Mouse (Mus musculus) stomach, embryonic 15.5 days (tissue): ENCODE measurements around the gene Nrbp1. TPM values are rescaled to one million over a fixed set of nuclear protein-coding genes. Genes with fewer than 3 reads are reported as not detected.

Source experiments
- ATAC-seq: fragments of 200-750 bp; cut with Nextera tagmentation; 2 replicates; pipeline ENCODE4 v1.8.0; 2017; ENCODE audit warnings: low read depth, moderate number of reproducible peaks, moderate TSS enrichment; ENCODE audit not compliant: insufficient read depth, low FRiP score
- H3K27ac ChIP-seq: fragments of 300-500 bp; sonication (generic); 2 replicates; pipeline ENCODE4 v1.5.1; 2015; ENCODE audit warnings: mild to moderate bottlenecking, inconsistent platforms
- H3K27me3 ChIP-seq: fragments of 300-500 bp; sonication (generic); replicated peaks from 2 replicates; pipeline ENCODE4 v1.6.1; 2015; ENCODE audit warnings: inconsistent platforms
- H3K36me3 ChIP-seq: fragments of 300-500 bp; sonication (generic); 2 replicates; pipeline ENCODE4 v1.6.1; 2015; ENCODE audit warnings: inconsistent platforms
- H3K4me1 ChIP-seq: fragments of 300-500 bp; sonication (generic); 2 replicates; pipeline ENCODE4 v1.6.1; 2015; ENCODE audit warnings: inconsistent platforms
- H3K4me2 ChIP-seq: fragments of 300-500 bp; sonication (generic); 2 replicates; pipeline ENCODE4 v1.6.1; 2015; ENCODE audit warnings: mild to moderate bottlenecking, inconsistent platforms
- H3K4me3 ChIP-seq: fragments of 300-500 bp; sonication (generic); replicated peaks from 2 replicates; pipeline ENCODE4 v1.5.1; 2015; ENCODE audit warnings: inconsistent platforms
- H3K9ac ChIP-seq: fragments of 300-500 bp; sonication (generic); 2 replicates; pipeline ENCODE4 v1.6.1; 2015; ENCODE audit warnings: inconsistent platforms
- H3K9me3 ChIP-seq: fragments of 300-500 bp; sonication (generic); 2 replicates; pipeline ENCODE4 v1.6.1; 2016; ENCODE audit warnings: inconsistent platforms
- WGBS: fragments of 180-500 bp; shearing (Covaris S2); methylation state at CpG from one replicate; pipeline ENCODE4 v1.1.7; 2015; 5-methylcytosine and 5-hydroxymethylcytosine counted together
- polyA plus RNA-seq: library from polyadenylated mRNA; unstranded; fragments of >200 nt; fragmentation: Nextera tagmentation; extraction: Ambion mirVana; gene quantifications from 2 replicates; pipeline ENCODE4 v1.2.1, GENCODE M21; 2015

Nrbp1 gene
- polyA plus RNA-seq, 1 experiment from 2014 or later = 141 TPM

- H3K4me3 ChIP-seq = peak overlapping the region; percentile 100; the same call in 1 of the 2 replicates
- no peak for ATAC-seq
- no peaks in the 10 kb centered on the region for H3K27me3 ChIP-seq
- H3K9ac ChIP-seq = no peak overlapping the region
- H3K27ac ChIP-seq = no peak overlapping the region
- WGBS = 0% methylated on average over 2 of the region's 2 CpGs
- no peaks in the 10 kb centered on the region for H3K4me1 ChIP-seq
- peak overlapping the region; percentile 85 for H3K4me2 ChIP-seq
- H3K36me3 ChIP-seq = no peaks in the 10 kb centered on the region
- H3K9me3 ChIP-seq = no peaks in the 10 kb centered on the region
Measured at GRCm38 (mm10) chr5:31219070-31219469, 21.6 kb upstream of the Nrbp1 start.

DNA sequence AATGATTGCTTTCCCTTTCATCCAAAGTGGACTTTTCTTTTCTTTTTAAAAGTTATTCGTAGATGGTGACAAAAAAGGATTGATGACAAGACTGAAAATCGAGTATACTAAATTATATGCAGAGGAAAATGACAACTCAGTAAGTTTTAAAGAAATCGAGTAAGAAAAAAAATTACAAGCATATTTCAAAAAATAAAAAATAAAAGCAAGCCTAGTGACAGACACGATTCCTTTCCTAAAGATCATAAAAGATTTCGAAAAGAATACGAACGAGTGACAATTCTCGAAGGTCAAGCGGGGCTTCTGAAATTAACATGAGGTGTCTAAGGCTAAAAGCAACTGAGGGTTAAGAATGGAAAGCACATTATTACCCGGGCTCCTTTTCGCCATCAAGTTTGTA is 21.2 kb upstream of the Nrbp1 start:
- no peak for ATAC-seq
- no peaks in the 10 kb centered on the region for H3K36me3 ChIP-seq
- H3K27ac ChIP-seq = peak overlapping the region; percentile 95
- H3K9ac ChIP-seq = peak overlapping the region; percentile 96; the same call in 1 of the 2 replicates
- WGBS = under 1% methylated on average over 11 of the region's 11 CpGs
- H3K4me2 ChIP-seq = peak overlapping the region; percentile 85
- peak overlapping the region; percentile 100 for H3K4me3 ChIP-seq
- no peaks in the 10 kb centered on the region for H3K27me3 ChIP-seq
- no peaks in the 10 kb centered on the region for H3K4me1 ChIP-seq
- no peaks in the 10 kb centered on the region for H3K9me3 ChIP-seq

DNA sequence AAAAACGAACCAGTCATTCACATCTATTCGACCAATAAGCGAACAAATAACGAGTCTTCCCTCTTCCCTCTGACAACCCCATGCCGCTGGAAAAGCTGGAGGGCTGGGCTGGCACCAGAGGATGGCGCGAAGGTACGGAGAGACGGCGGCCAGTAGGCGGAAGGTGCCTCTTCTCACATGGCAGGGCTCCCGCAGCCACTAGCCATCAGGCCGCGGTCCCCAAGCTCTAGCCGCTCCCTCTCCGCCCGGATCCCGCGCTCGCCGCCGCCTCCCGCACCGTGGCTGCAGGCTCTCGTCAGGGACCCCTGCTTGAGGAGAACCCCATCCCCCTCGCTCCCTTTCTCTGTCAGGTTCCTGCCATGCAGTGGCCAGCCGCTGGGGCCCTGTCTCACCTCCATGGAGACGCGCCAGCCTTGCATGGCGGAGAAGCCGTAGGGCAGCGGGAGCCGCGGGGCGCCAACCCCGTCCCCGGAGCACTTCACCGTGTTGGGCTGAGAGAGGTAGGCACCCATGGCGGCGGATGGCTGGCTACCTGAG is 20.7 kb upstream of the Nrbp1 start:
- Histone ChIP-seq H3K9me3 (no peaks in the 10 kb centered on the region), H3K4me1 (no peaks in the 10 kb centered on the region), H3K36me3 (no peaks in the 10 kb centered on the region), H3K27ac (peak overlapping the region; percentile 95), H3K27me3 (no peaks in the 10 kb centered on the region), H3K4me2 (peak overlapping the region; percentile 85), H3K4me3 (peak overlapping the region; percentile 100), H3K9ac (peak overlapping the region; percentile 96)
- WGBS = under 1% methylated on average over 40 of the region's 40 CpGs
- peak; percentile 56 for ATAC-seq

DNA sequence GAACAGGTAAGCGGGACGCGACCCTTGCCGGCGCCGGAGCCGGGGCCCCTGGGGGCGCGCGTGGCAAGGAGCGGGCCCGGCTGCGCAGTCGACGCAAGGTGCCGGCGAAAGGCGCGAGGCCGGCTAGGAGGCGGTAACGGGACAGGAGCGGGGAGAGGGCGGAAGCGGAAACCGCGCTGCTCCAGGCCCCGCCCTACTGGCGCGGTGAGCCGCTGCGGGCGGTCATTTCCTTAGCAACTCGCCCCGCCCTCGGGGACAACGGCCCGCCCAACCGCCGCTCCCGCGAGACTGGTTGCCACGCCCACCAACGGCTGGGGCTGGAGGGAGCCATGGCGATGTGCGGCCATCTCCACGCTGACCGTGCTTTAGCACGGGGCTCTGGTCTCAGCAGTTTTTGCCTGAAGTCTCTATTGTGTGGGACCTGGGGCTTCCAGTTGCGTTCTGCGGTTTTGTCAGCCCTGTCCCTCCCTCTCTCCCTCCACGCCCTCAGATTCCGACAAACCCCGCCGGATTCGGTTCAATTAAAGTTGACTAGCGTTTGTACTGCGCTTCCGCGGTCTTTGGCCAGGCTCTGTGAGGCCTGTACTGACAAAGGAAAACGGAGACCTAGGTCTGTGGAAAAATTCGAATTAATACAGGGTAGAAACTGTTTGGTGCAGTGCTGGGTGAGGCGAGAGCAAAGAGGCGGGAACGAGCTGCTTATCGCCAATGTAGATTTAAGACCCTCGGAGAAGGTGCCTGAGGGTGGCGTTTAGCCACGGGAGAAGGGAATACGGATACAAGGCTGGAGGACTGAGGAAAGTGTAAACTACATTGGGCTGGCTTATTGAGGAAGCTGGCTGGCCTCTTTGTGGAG is 20.0 kb upstream of the Nrbp1 start, which contains the start of gene Ppm1g:
Ppm1g (minus strand) TSS at position 240 of the 856 bp plus-strand sequence.
- ATAC-seq = peak; percentile 96
- WGBS = under 1% methylated on average over 70 of the region's 70 CpGs

GRCm38 (mm10) chr5:31221304-31221945 is 19.2 kb upstream of the Nrbp1 start:
- peak overlapping the region; percentile 100 for H3K4me3 ChIP-seq
- no peaks in the 10 kb centered on the region for H3K4me1 ChIP-seq
- peak overlapping the region; percentile 94 for H3K27ac ChIP-seq
- H3K9me3 ChIP-seq = no peaks in the 10 kb centered on the region
- H3K36me3 ChIP-seq = no peaks in the 10 kb centered on the region
- no peak for ATAC-seq
- WGBS = 12% methylated on average over 11 of the region's 11 CpGs
- H3K9ac ChIP-seq = peak overlapping the region; percentile 63
- peak overlapping the region; percentile 85 for H3K4me2 ChIP-seq
- H3K27me3 ChIP-seq = no peaks in the 10 kb centered on the region

More for the DNA sequence above, 20.0 kb upstream of the Nrbp1 start, which contains the start of gene Ppm1g:
- Histone ChIP-seq H3K4me2 (peak within 1 kb of the TSS; percentile 85), H3K27ac (peak within 1 kb of the TSS; percentile 95), H3K27me3 (no peaks in the 10 kb centered on the region), H3K9ac (peak within 1 kb of the TSS; percentile 96), H3K9me3 (no peaks in the 10 kb centered on the region), H3K4me3 (peak within 1 kb of the TSS; percentile 100), H3K4me1 (no peaks in the 10 kb centered on the region), H3K36me3 (no peaks in the 10 kb centered on the region)

- 93% methylated on average over 9 of the region's 9 CpGs for WGBS
- no peak overlapping the region for H3K9ac ChIP-seq
- no peaks in the 10 kb centered on the region for H3K4me1 ChIP-seq
- H3K27ac ChIP-seq = no peak overlapping the region
- no peaks in the 10 kb centered on the region for H3K27me3 ChIP-seq
- H3K4me3 ChIP-seq = no peak overlapping the region
- no peak for ATAC-seq
- H3K9me3 ChIP-seq = no peaks in the 10 kb centered on the region
- no peaks in the 10 kb centered on the region for H3K36me3 ChIP-seq
- no peak overlapping the region for H3K4me2 ChIP-seq
Measured at GRCm38 (mm10) chr5:31222696-31223095, 18.0 kb upstream of the Nrbp1 start.

GRCm38 (mm10) chr5:31226641-31227040 is 14.0 kb upstream of the Nrbp1 start:
- H3K4me3 ChIP-seq = no peak overlapping the region
- no peak for ATAC-seq
- H3K9ac ChIP-seq = no peak overlapping the region
- H3K27me3 ChIP-seq = no peaks in the 10 kb centered on the region
- H3K36me3 ChIP-seq = no peaks in the 10 kb centered on the region
- 70% methylated on average over 1 of the region's 1 CpGs for WGBS
- H3K4me1 ChIP-seq = no peaks in the 10 kb centered on the region
- no peak overlapping the region for H3K27ac ChIP-seq
- no peak overlapping the region for H3K4me2 ChIP-seq
- H3K9me3 ChIP-seq = no peaks in the 10 kb centered on the region

- H3K27me3 ChIP-seq = no peaks in the 10 kb centered on the region
- H3K9me3 ChIP-seq = no peaks in the 10 kb centered on the region
- H3K4me3 ChIP-seq = peak overlapping the region; percentile 98
- no peak for ATAC-seq
- WGBS = under 1% methylated on average over 13 of the region's 13 CpGs
- peak overlapping the region; percentile 75 for H3K4me2 ChIP-seq
- H3K4me1 ChIP-seq = peaks cover 2% of the 10 kb centered on the region; the same call in 1 of the 2 replicates
- peaks cover 16% of the 10 kb centered on the region; the same call in 1 of the 2 replicates for H3K36me3 ChIP-seq
- peak overlapping the region; percentile 99 for H3K9ac ChIP-seq
- H3K27ac ChIP-seq = peak overlapping the region; percentile 99
Measured at GRCm38 (mm10) chr5:31241522-31242034, 914 bp downstream of the Nrbp1 start.

- H3K36me3 ChIP-seq = peaks cover 21% of the 10 kb centered on the region; the same call in 1 of the 2 replicates
- H3K9me3 ChIP-seq = no peaks in the 10 kb centered on the region
- ATAC-seq = no peak
- peak overlapping the region; percentile 99; the same call in 1 of the 2 replicates for H3K9ac ChIP-seq
- peak overlapping the region; percentile 75 for H3K4me2 ChIP-seq
- peaks cover 2% of the 10 kb centered on the region; the same call in 1 of the 2 replicates for H3K4me1 ChIP-seq
- H3K27ac ChIP-seq = no peak overlapping the region
- WGBS = 22% methylated on average over 10 of the region's 10 CpGs
- peak overlapping the region; percentile 98 for H3K4me3 ChIP-seq
- H3K27me3 ChIP-seq = no peaks in the 10 kb centered on the region
Measured at GRCm38 (mm10) chr5:31242191-31242590, 1.5 kb downstream of the Nrbp1 start.

DNA sequence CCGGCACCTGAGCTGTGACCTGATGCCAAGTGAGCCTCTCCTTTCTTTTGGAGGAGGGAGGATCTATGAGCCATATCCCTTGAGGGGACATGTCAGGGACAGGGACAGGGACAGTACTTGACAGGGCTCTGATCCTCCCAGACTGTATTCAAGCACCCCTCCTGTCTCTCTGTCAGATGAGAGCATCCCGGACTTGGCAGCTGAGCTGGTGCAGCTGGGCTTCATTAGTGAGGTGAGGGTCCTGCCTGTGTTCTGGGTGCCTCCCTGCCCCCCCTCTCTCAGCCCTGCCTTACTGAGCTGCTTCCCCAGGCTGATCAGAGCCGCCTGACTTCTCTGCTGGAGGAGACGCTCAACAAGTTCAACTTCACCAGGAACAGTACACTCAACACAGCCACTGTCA is 10.1 kb downstream of the Nrbp1 start:
- H3K36me3 ChIP-seq = peaks cover 45% of the 10 kb centered on the region
- H3K9me3 ChIP-seq = no peaks in the 10 kb centered on the region
- H3K27ac ChIP-seq = no peak overlapping the region
- H3K9ac ChIP-seq = no peak overlapping the region
- H3K4me2 ChIP-seq = no peak overlapping the region
- WGBS = 58% methylated on average over 4 of the region's 4 CpGs
- no peak for ATAC-seq
- H3K4me3 ChIP-seq = no peak overlapping the region
- H3K4me1 ChIP-seq = peaks cover 16% of the 10 kb centered on the region
- H3K27me3 ChIP-seq = no peaks in the 10 kb centered on the region

DNA sequence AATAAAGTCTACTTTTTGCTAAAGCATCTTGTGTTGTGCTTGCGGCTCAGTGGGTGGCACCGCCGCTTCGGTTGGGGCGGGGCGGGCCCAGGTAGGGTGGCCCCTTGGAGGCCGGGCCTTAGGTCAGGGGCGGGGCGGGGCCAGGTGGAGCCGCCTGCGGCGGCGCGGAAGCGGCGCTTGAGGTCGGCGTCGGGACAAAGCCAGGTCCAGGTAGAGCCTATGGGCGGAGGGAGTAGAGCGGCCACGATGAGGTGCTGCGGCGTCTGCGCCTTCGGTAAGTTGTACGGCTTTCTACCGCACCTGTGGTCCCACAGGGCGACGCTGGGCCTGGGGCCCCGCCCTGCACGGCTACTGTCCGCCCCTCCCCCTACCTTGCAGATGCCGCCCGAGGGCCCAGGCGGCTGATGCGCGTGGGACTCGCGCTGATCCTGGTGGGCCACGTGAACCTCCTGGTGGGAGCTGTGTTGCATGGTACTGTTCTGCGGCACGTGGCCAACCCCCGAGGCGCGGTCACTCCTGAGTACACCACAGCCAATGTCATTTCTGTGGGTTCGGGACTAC is 11.0 kb downstream of the Nrbp1 start, which contains the start of gene Krtcap3:
Krtcap3 (plus strand) TSS at position 151 of the 561 bp plus-strand sequence.
- peaks cover 42% of the 10 kb centered on the region for H3K36me3 ChIP-seq
- H3K27ac ChIP-seq = peak within 1 kb of the TSS; percentile 83
- H3K9me3 ChIP-seq = no peaks in the 10 kb centered on the region
- peak within 1 kb of the TSS; percentile 37; the same call in 1 of the 2 replicates for H3K9ac ChIP-seq
- WGBS = 28% methylated on average over 45 of the region's 47 CpGs
- H3K4me1 ChIP-seq = peaks cover 16% of the 10 kb centered on the region
- ATAC-seq = peak; percentile 89
- no peaks in the 10 kb centered on the region for H3K27me3 ChIP-seq
- H3K4me3 ChIP-seq = peak within 1 kb of the TSS; percentile 45
- peak within 1 kb of the TSS; percentile 52 for H3K4me2 ChIP-seq
